Mouse (Mus musculus) lung, embryonic 14.5 days (tissue): Measurements from ENCODE around the gene Plscr3. TPM values are rescaled to one million over a fixed set of nuclear protein-coding genes. Genes with fewer than 3 reads are reported as not detected.

ENCODE experiments used
- ATAC-seq: fragments of 200-750 bp; cut with Nextera tagmentation; 2 replicates; pipeline ENCODE4 v1.8.0; 2017; ENCODE audit warnings: mild to moderate bottlenecking, moderate TSS enrichment, moderate library complexity; ENCODE audit not compliant: insufficient read depth
- DNase-seq: peaks from one replicate; pipeline ENCODE4 v3.0.0-alpha.2; 2015
- H3K27ac ChIP-seq: fragments of 300-500 bp; sonication (generic); 2 replicates; pipeline ENCODE4 v1.5.1; 2014; ENCODE audit warnings: low read depth, mild to moderate bottlenecking, moderate library complexity
- H3K27me3 ChIP-seq: fragments of 300-500 bp; sonication (generic); 2 replicates; pipeline ENCODE4 v1.6.1; 2014; ENCODE audit warnings: low read length, control low read depth; ENCODE audit not compliant: insufficient read depth
- H3K36me3 ChIP-seq: fragments of 300-500 bp; sonication (generic); 2 replicates; pipeline ENCODE4 v1.6.1; 2014; ENCODE audit warnings: control low read depth; ENCODE audit not compliant: insufficient read depth
- H3K4me1 ChIP-seq: fragments of 300-500 bp; sonication (generic); 2 replicates; pipeline ENCODE4 v1.6.1; 2014; ENCODE audit warnings: antibody characterized with exemption, control low read depth; ENCODE audit not compliant: insufficient read depth
- H3K4me2 ChIP-seq: fragments of 300-500 bp; sonication (generic); 2 replicates; pipeline ENCODE4 v1.6.1; 2014; ENCODE audit warnings: mild to moderate bottlenecking
- H3K4me3 ChIP-seq: fragments of 300-500 bp; sonication (generic); 2 replicates; pipeline ENCODE4 v1.5.1; 2014; ENCODE audit warnings: low read depth, low read length
- H3K9ac ChIP-seq: fragments of 300-500 bp; sonication (generic); 2 replicates; pipeline ENCODE4 v1.6.1; 2014
- H3K9me3 ChIP-seq: fragments of 300-500 bp; sonication (generic); 2 replicates; pipeline ENCODE4 v1.6.1; 2016; ENCODE audit warnings: low read depth, low read length, control low read depth
- CTCF ChIP-seq: IDR thresholded peaks from 2 replicates; pipeline ENCODE4 v1.5.1; 2016; ENCODE audit warnings: antibody characterized with exemption, low read depth
- WGBS: fragments of 180-500 bp; shearing (Covaris S2); extraction: QIAGEN DNeasy Blood & Tissue Kit; methylation state at CpG from one replicate; pipeline ENCODE4 v1.1.7; 2014; 5-methylcytosine and 5-hydroxymethylcytosine counted together
- polyA plus RNA-seq: library from polyadenylated mRNA; unstranded; fragments of >200 nt; fragmentation: Nextera tagmentation; extraction: Ambion mirVana; gene quantifications from 2 replicates; pipeline ENCODE4 v1.2.1, GENCODE M21; 2014

The Plscr3 gene
- polyA plus RNA-seq, 1 experiment from 2014 or later = 115 TPM

GRCm38 (mm10) chr11:69876867-69877266, 30.7 kb downstream of the Plscr3 start:
- peak; percentile 92 for DNase-seq
- Histone ChIP-seq H3K4me2 (peak overlapping the region; percentile 44), H3K4me1 (peaks cover 20% of the 10 kb centered on the region), H3K36me3 (no peaks in the 10 kb centered on the region), H3K27ac (peak overlapping the region; percentile 70; the same call in 1 of the 2 replicates), H3K27me3 (no peaks in the 10 kb centered on the region), H3K4me3 (no peak overlapping the region), H3K9me3 (no peaks in the 10 kb centered on the region), H3K9ac (peak overlapping the region; percentile 35)
- WGBS = 4% methylated on average over 12 of the region's 12 CpGs
- peak; percentile 90 for TF ChIP-seq CTCF
- peak; percentile 56 for ATAC-seq

GRCm38 (mm10) chr11:69877878-69878277, 31.7 kb downstream of the Plscr3 start, which contains the start of gene Tmem95:
Tmem95 (minus strand) TSS chr11:69878018.
- peak within 1 kb of the TSS; percentile 84 for H3K4me2 ChIP-seq
- no peak for DNase-seq
- H3K9ac ChIP-seq = peak within 1 kb of the TSS; percentile 38
- H3K4me1 ChIP-seq = peaks cover 25% of the 10 kb centered on the region
- WGBS = 83% methylated on average over 11 of the region's 11 CpGs
- no peak for ATAC-seq
- no peaks in the 10 kb centered on the region for H3K9me3 ChIP-seq
- H3K4me3 ChIP-seq = peak within 1 kb of the TSS; percentile 51; the same call in 1 of the 2 replicates
- TF ChIP-seq CTCF = no peak
- peak within 1 kb of the TSS; percentile 70; the same call in 1 of the 2 replicates for H3K27ac ChIP-seq
- H3K27me3 ChIP-seq = no peaks in the 10 kb centered on the region
- no peaks in the 10 kb centered on the region for H3K36me3 ChIP-seq

GRCm38 (mm10) chr11:69878399-69878798, 32.2 kb downstream of the Plscr3 start:
- H3K27ac ChIP-seq = no peak overlapping the region
- H3K9ac ChIP-seq = peak overlapping the region; percentile 38; the same call in 1 of the 2 replicates
- no peaks in the 10 kb centered on the region for H3K36me3 ChIP-seq
- DNase-seq = no peak
- TF ChIP-seq CTCF = no peak
- H3K4me3 ChIP-seq = no peak overlapping the region; the same call in 1 of the 2 replicates
- peaks cover 25% of the 10 kb centered on the region for H3K4me1 ChIP-seq
- peak overlapping the region; percentile 84; the same call in 1 of the 2 replicates for H3K4me2 ChIP-seq
- H3K9me3 ChIP-seq = no peaks in the 10 kb centered on the region
- H3K27me3 ChIP-seq = no peaks in the 10 kb centered on the region
- ATAC-seq = no peak
- 76% methylated on average over 3 of the region's 3 CpGs for WGBS

GRCm38 (mm10) chr11:69878952-69879351, 32.8 kb downstream of the Plscr3 start:
- Histone ChIP-seq H3K9me3 (no peaks in the 10 kb centered on the region), H3K4me1 (peaks cover 25% of the 10 kb centered on the region), H3K36me3 (no peaks in the 10 kb centered on the region), H3K27me3 (no peaks in the 10 kb centered on the region), H3K9ac (peak overlapping the region; percentile 38), H3K4me2 (peak overlapping the region; percentile 84), H3K4me3 (peak overlapping the region; percentile 51), H3K27ac (no peak overlapping the region)
- DNase-seq (no peak), ATAC-seq (no peak)
- no peak for TF ChIP-seq CTCF
- WGBS = 80% methylated on average over 6 of the region's 6 CpGs

- no peak for DNase-seq
- Histone ChIP-seq H3K4me1 (peaks cover 25% of the 10 kb centered on the region), H3K4me3 (peak overlapping the region; percentile 51), H3K9ac (peak overlapping the region; percentile 41), H3K36me3 (no peaks in the 10 kb centered on the region), H3K27ac (no peak overlapping the region), H3K9me3 (no peaks in the 10 kb centered on the region), H3K27me3 (no peaks in the 10 kb centered on the region), H3K4me2 (peak overlapping the region; percentile 84)
- no peak for ATAC-seq
- TF ChIP-seq CTCF = no peak
- WGBS = 47% methylated on average over 15 of the region's 15 CpGs
These were observed 33.5 kb downstream of the Plscr3 start for GRCm38 (mm10) chr11:69879711-69880110.

GRCm38 (mm10) chr11:69880506-69880852, 34.3 kb downstream of the Plscr3 start:
- ATAC-seq (peak; percentile 47), DNase-seq (peak; percentile 89)
- WGBS = under 1% methylated on average over 18 of the region's 18 CpGs

GRCm38 (mm10) chr11:69880853-69881603, 34.9 kb downstream of the Plscr3 start, which contains the start of gene Kctd11:
Kctd11 (minus strand) TSS chr11:69881406.
- H3K4me1 ChIP-seq = peaks cover 25% of the 10 kb centered on the region
- under 1% methylated on average over 46 of the region's 46 CpGs for WGBS
- peak within 1 kb of the TSS; percentile 92 for H3K27ac ChIP-seq
- H3K36me3 ChIP-seq = no peaks in the 10 kb centered on the region
- ATAC-seq (peak; percentile 90), DNase-seq (peak; percentile 93)
- peak within 1 kb of the TSS; percentile 51 for H3K4me3 ChIP-seq
- no peaks in the 10 kb centered on the region for H3K9me3 ChIP-seq
- H3K27me3 ChIP-seq = no peaks in the 10 kb centered on the region
- peak within 1 kb of the TSS; percentile 84 for H3K4me2 ChIP-seq
- TF ChIP-seq CTCF = peak; percentile 37
- H3K9ac ChIP-seq = peak within 1 kb of the TSS; percentile 41

More at GRCm38 (mm10) chr11:69880506-69880852, 34.3 kb downstream of the Plscr3 start:
- H3K27ac ChIP-seq = peak overlapping the region; percentile 92
- peak; percentile 84 for TF ChIP-seq CTCF
- peak overlapping the region; percentile 51 for H3K4me3 ChIP-seq
- peak overlapping the region; percentile 84 for H3K4me2 ChIP-seq
- H3K27me3 ChIP-seq = no peaks in the 10 kb centered on the region
- H3K9ac ChIP-seq = peak overlapping the region; percentile 41
- H3K9me3 ChIP-seq = no peaks in the 10 kb centered on the region
- H3K36me3 ChIP-seq = no peaks in the 10 kb centered on the region
- H3K4me1 ChIP-seq = peaks cover 25% of the 10 kb centered on the region
